Mouse (Mus musculus) A20 (cell line): ENCODE measurements around the gene Apobec4.

Experiments
- DNase-seq: peaks from one replicate; pipeline ENCODE4 v3.0.0-alpha.2; 2011; ENCODE audit warnings: low read depth, low spot score

Apobec4 gene

GRCm38 (mm10) chr1:152750312-152750965 is at the start of gene Apobec4:
TSS of gene Apobec4 (plus strand) at chr1:152750551.
- DNase-seq: no peak

GRCm38 (mm10) chr1:152701066-152701465 is 49.3 kb upstream of the Apobec4 start:
- DNase-seq: no peak

GRCm38 (mm10) chr1:152702920-152703319 is 47.4 kb upstream of the Apobec4 start:
- no peak for DNase-seq

- no peak for DNase-seq
Observed at GRCm38 (mm10) chr1:152703941-152704340, 46.4 kb upstream of the Apobec4 start.

GRCm38 (mm10) chr1:152707560-152707959 is 42.8 kb upstream of the Apobec4 start:
- DNase-seq: no peak

GRCm38 (mm10) chr1:152711037-152711436 is 39.3 kb upstream of the Apobec4 start:
- DNase-seq: no peak

- no peak for DNase-seq
Observed at GRCm38 (mm10) chr1:152713924-152714323, 36.4 kb upstream of the Apobec4 start.

- no peak for DNase-seq
Observed at GRCm38 (mm10) chr1:152714405-152714804, 35.9 kb upstream of the Apobec4 start.

- no peak for DNase-seq
Observed at GRCm38 (mm10) chr1:152717329-152717728, 33.0 kb upstream of the Apobec4 start.

- DNase-seq: no peak
Observed at GRCm38 (mm10) chr1:152718200-152718599, 32.2 kb upstream of the Apobec4 start.

GRCm38 (mm10) chr1:152720969-152721368 is 29.4 kb upstream of the Apobec4 start:
- no peak for DNase-seq

GRCm38 (mm10) chr1:152721535-152722198 is 28.7 kb upstream of the Apobec4 start:
- no peak for DNase-seq

GRCm38 (mm10) chr1:152724286-152724685 is 26.1 kb upstream of the Apobec4 start:
- peak; percentile 26 for DNase-seq

- no peak for DNase-seq
Observed at GRCm38 (mm10) chr1:152726095-152726494, 24.3 kb upstream of the Apobec4 start.

- no peak for DNase-seq
Observed at GRCm38 (mm10) chr1:152727604-152728236, 22.6 kb upstream of the Apobec4 start.

GRCm38 (mm10) chr1:152738793-152739192 is 11.6 kb upstream of the Apobec4 start:
- no peak for DNase-seq

- no peak for DNase-seq
Observed at GRCm38 (mm10) chr1:152739374-152739773, 11.0 kb upstream of the Apobec4 start.

GRCm38 (mm10) chr1:152743095-152743826 is 7.1 kb upstream of the Apobec4 start:
- no peak for DNase-seq

- DNase-seq: peak; percentile 55
Observed at GRCm38 (mm10) chr1:152746426-152746825, 3.9 kb upstream of the Apobec4 start.

- no peak for DNase-seq
Observed at GRCm38 (mm10) chr1:152749276-152749675, 1.1 kb upstream of the Apobec4 start.

- no peak for DNase-seq
Observed at GRCm38 (mm10) chr1:152761791-152762190, 11.4 kb downstream of the Apobec4 start.
